Mouse (Mus musculus) layer of hippocampus, adult 9-11 months (tissue): Measurements from ENCODE around the gene Ush1c.
"Not testable (repeated sequence)": the region's sequence is repeated elsewhere in the genome, so short reads cannot be mapped to it uniquely, and the experiment has no call there.

Experiments
- DNase-seq: peaks from one replicate; pipeline ENCODE4 v3.0.0; 2022

The Ush1c gene

GRCm38 (mm10) chr7:46204046-46204471, 34.2 kb downstream of the Ush1c start:
- peak; percentile 34 for DNase-seq

- DNase-seq: no peak
Observed at GRCm38 (mm10) chr7:46201649-46202048, 36.7 kb downstream of the Ush1c start.

DNA sequence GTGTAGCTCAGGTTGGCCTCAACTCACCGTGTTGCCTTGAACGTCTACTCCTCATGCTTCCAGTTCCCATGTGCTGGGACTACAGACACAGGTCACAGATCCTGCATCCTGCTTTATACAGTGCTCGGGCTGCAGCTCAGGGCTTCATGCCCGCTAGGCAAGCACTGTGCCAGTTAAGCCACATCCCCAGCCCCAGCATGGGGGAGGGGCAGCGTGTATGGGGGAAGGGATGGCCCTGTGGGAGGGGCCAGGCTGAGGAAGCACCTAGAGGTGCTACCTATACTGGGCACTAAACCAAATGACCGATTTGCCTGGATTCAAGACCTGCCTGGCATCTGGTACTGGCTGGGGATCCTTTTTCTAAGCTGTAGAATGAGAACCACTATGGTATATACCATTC, 38.3 kb downstream of the Ush1c start:
- DNase-seq: no peak

- DNase-seq: no peak
Observed at GRCm38 (mm10) chr7:46195356-46195755, 42.9 kb downstream of the Ush1c start.

- no peak for DNase-seq
Observed at GRCm38 (mm10) chr7:46184232-46184631, 54.1 kb downstream of the Ush1c start.

GRCm38 (mm10) chr7:46181590-46181989, 56.7 kb downstream of the Ush1c start:
- DNase-seq: peak; percentile 45

DNA sequence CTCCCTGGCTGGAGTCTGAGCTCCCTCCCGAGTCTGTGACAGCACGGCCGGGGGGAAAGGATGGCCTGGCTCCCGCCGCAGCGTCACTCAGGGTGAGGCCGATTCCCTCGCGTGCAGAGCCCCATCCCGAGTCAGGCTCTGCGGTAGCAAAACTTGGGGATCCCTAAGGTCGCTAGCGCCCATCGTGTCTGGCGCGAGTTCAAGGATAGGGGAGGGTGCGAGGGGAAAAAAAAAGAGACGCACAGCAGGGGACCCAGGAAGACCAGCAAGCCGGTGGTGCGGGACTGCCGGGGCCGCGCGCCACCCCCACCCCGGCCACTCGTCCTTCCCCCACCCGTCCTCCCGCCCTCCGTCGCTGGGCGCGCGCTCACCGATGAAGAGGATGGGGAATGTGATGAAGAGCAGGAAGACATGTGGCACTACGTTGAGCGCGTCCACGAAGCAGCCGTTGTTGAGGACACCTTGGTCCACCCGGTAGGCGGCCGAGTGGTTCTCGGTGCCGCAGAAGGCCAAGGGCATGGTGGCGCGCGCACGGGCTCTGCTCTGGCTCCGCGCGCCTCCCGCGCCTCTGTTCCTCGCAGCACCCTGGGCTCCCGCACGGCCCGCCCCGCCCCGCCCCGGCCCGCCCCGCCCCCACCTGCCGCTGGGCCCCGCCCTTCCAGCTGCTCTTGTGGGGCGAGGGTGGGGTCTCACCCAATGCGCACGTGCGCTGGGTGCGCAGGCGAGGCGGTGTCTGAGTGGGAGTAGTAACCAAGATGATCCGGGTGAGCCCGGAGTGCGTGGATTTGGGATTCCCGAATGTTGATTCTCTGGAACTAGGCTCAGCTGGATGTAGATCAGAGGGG, 58.6 kb downstream of the Ush1c start, which contains the start of gene Abcc8:
Gene Abcc8, minus strand, starts transcription at position 603 of the 845 bp plus-strand sequence.
- DNase-seq: peak; percentile 52

DNA sequence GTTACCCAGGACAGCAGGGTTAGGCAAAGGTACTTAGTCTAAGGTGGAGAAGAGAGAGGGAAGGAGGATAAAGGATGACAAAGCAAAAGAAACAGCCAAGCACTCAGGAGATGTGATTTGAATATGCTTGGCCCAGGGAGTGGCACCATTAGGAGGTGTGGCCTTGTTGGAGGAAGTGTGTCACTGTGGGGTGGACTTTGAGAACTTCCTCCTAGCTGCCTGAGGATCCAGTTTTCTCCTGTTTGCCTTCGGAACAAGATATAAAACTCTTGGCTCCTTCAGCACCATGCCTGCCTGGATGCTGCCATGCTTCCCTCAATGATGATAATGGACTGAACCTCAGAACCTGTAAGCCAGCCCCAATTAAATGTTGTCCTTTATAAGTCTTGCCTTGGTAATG, 69.3 kb downstream of the Ush1c start:
- DNase-seq: not testable (repeated sequence)

DNA sequence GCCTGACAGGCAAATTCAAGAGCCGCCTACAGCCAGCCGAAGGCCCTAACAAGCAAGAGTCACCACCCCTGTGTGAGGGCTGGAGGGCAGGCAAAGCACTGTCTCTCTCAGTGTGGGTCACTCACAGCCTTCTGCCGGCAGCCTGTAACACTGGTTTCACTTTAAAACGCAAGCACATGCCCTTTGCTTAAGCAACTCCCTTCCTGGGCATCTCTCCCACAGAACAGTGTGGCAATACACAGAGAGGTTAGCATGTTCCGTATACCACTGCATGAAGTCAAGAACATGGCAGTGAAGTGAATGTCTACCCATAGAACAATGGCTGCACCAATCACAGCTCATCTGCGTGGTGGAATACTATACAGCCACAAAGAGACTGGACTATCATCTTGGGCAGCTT, 69.9 kb downstream of the Ush1c start:
- DNase-seq: no peak

GRCm38 (mm10) chr7:46167901-46168300, 70.4 kb downstream of the Ush1c start:
- no peak for DNase-seq

- DNase-seq: no peak
Observed at GRCm38 (mm10) chr7:46165876-46166275, 72.4 kb downstream of the Ush1c start.

DNA sequence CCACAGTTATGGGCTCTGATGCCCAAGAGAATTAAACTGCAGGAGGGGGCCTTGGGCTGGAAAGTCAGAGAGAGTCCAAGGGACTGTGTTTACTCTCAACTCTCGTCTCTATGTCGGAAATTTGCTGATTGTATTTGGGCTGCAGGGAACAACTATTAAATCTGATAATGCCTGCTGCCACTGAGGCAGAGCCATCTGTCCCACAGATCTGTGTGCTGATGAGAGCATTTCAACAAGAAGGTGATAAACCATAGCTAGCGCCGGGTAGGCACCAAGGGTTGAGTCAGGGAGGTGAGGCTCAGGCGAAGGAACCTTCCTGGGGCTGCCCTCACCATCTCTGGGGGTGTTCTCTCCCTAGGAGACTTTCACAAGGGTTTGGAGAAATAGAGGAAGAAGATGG, 75.6 kb downstream of the Ush1c start:
- peak; percentile 44 for DNase-seq

GRCm38 (mm10) chr7:46162132-46162727, 76.1 kb downstream of the Ush1c start:
- no peak for DNase-seq

DNA sequence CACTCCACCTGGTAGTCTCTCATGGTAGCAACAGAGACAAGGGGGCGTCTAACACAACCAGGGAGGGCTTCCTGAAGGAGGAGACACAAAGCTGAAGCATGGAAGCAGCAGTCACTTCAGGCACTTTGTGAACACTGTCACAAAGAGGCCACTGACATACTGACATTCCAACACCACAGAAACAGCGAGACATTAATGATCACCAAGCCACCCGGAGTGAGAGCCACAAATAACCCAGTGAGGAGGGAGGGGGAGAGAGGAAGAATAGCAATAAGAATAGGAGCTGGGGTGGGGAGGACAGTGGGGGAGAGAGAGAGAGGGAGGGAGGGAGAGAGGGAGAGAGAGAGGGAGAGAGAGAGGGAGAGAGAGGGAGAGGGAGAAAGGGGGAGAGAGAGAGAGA, 76.7 kb downstream of the Ush1c start:
- no peak for DNase-seq

- DNase-seq: no peak
Observed at GRCm38 (mm10) chr7:46157746-46158145, 80.6 kb downstream of the Ush1c start.

- no peak for DNase-seq
Observed at GRCm38 (mm10) chr7:46154498-46155488, 83.5 kb downstream of the Ush1c start.

GRCm38 (mm10) chr7:46152819-46153351, 85.4 kb downstream of the Ush1c start:
- DNase-seq: no peak

DNA sequence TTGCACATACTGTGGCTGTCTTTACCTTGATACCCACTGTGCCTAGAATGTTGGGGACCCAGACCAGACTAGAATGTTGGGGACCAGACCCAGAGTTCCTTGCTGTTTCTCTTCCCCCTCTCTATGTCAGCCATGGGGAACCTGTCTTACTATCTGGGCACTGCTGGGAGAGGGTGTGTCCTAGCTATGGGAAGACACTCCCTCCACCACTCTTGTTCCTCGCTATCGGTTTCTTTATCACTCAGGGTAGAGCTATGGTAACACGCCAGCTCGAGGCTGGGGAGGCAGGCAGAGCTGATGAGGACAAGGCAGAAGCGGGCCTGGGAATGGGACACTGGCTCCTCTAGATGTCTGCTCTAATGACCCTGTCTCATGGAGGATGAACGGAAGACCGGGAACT, 90.9 kb downstream of the Ush1c start:
- DNase-seq: no peak

- no peak for DNase-seq
Observed at GRCm38 (mm10) chr7:46146675-46147308, 91.5 kb downstream of the Ush1c start.
